Mouse (Mus musculus): Measurements from ENCODE around the gene Mef2c. TPM values are rescaled to one million over a fixed set of nuclear protein-coding genes. Genes with fewer than 3 reads are reported as not detected.

Gene Mef2c
- 18.0 and 19.0 TPM in 2 replicates for polyA plus RNA-seq (2014; fragmentation: Nextera tagmentation; extraction: Ambion mirVana)

GRCm38 (mm10) chr13:83503919-83504318 is at the start of gene Mef2c:
Mef2c (plus strand) TSS chr13:83504034.
- no peaks in the 10 kb centered on the region for H3K9me3 ChIP-seq (ENCODE audit: control insufficient read depth, low read length)
- no peaks in the 10 kb centered on the region for H3K36me3 ChIP-seq (ENCODE audit: control insufficient read depth, insufficient read depth, low read length)
- no peak within 1 kb of the TSS for H3K4me3 ChIP-seq (ENCODE audit: low read depth, low read length)
- WGBS: 88% methylated on average over 7 of the region's 7 CpGs
- no peaks in the 10 kb centered on the region for H3K27me3 ChIP-seq (ENCODE audit: control insufficient read depth, insufficient read depth, low read length)
- H3K4me2 ChIP-seq (ENCODE audit: low read depth, low read length, severe bottlenecking): no peak within 1 kb of the TSS
- no peak within 1 kb of the TSS for H3K9ac ChIP-seq (ENCODE audit: low read length)
- DNase-seq (ENCODE audit: low spot score): no peak
- H3K27ac ChIP-seq (ENCODE audit: low read depth, low read length): no peak within 1 kb of the TSS
- H3K4me1 ChIP-seq (replicated peaks; ENCODE audit: control insufficient read depth, insufficient read depth, low read length): no peaks in the 10 kb centered on the region
- no peak for ATAC-seq (replicated peaks; ENCODE audit: low FRiP score)

GRCm38 (mm10) chr13:83458729-83459128 is 45.1 kb upstream of the Mef2c start:
- no peak overlapping the region for H3K4me2 ChIP-seq (ENCODE audit: low read depth, low read length, severe bottlenecking)
- no peak overlapping the region for H3K9ac ChIP-seq (ENCODE audit: low read length)
- no peak overlapping the region for H3K4me3 ChIP-seq (ENCODE audit: low read depth, low read length)
- ATAC-seq (replicated peaks; ENCODE audit: low FRiP score): no peak
- no peaks in the 10 kb centered on the region for H3K4me1 ChIP-seq (replicated peaks; ENCODE audit: control insufficient read depth, insufficient read depth, low read length)
- no peak for DNase-seq (ENCODE audit: low spot score)
- no peaks in the 10 kb centered on the region for H3K27me3 ChIP-seq (ENCODE audit: control insufficient read depth, insufficient read depth, low read length)
- H3K9me3 ChIP-seq (ENCODE audit: control insufficient read depth, low read length): no peaks in the 10 kb centered on the region
- no peak overlapping the region for H3K27ac ChIP-seq (ENCODE audit: low read depth, low read length)
- no peaks in the 10 kb centered on the region for H3K36me3 ChIP-seq (ENCODE audit: control insufficient read depth, insufficient read depth, low read length)

- ATAC-seq (replicated peaks; ENCODE audit: low FRiP score): no peak
- 92% methylated on average over 3 of the region's 3 CpGs for WGBS
Observed at GRCm38 (mm10) chr13:83459600-83459999, 44.2 kb upstream of the Mef2c start.

GRCm38 (mm10) chr13:83460620-83461019 is 43.2 kb upstream of the Mef2c start:
- H3K4me1 ChIP-seq (replicated peaks; ENCODE audit: control insufficient read depth, insufficient read depth, low read length): no peaks in the 10 kb centered on the region
- H3K9ac ChIP-seq (ENCODE audit: low read length): no peak overlapping the region
- H3K27ac ChIP-seq (ENCODE audit: low read depth, low read length): no peak overlapping the region
- H3K36me3 ChIP-seq (ENCODE audit: control insufficient read depth, insufficient read depth, low read length): no peaks in the 10 kb centered on the region
- WGBS: 88% methylated on average over 1 of the region's 1 CpGs
- H3K4me3 ChIP-seq (ENCODE audit: low read depth, low read length): no peak overlapping the region
- no peaks in the 10 kb centered on the region for H3K27me3 ChIP-seq (ENCODE audit: control insufficient read depth, insufficient read depth, low read length)
- ATAC-seq (replicated peaks; ENCODE audit: low FRiP score) (no peak), DNase-seq (ENCODE audit: low spot score) (no peak)
- H3K9me3 ChIP-seq (ENCODE audit: control insufficient read depth, low read length): no peaks in the 10 kb centered on the region
- H3K4me2 ChIP-seq (ENCODE audit: low read depth, low read length, severe bottlenecking): no peak overlapping the region

More at GRCm38 (mm10) chr13:83459600-83459999, 44.2 kb upstream of the Mef2c start:
- no peak overlapping the region for H3K4me3 ChIP-seq (ENCODE audit: low read depth, low read length)
- no peak overlapping the region for H3K9ac ChIP-seq (ENCODE audit: low read length)
- no peaks in the 10 kb centered on the region for H3K36me3 ChIP-seq (ENCODE audit: control insufficient read depth, insufficient read depth, low read length)
- no peaks in the 10 kb centered on the region for H3K27me3 ChIP-seq (ENCODE audit: control insufficient read depth, insufficient read depth, low read length)
- H3K4me1 ChIP-seq (replicated peaks; ENCODE audit: control insufficient read depth, insufficient read depth, low read length): no peaks in the 10 kb centered on the region
- no peak overlapping the region for H3K4me2 ChIP-seq (ENCODE audit: low read depth, low read length, severe bottlenecking)
- no peak for DNase-seq (ENCODE audit: low spot score)
- no peak overlapping the region for H3K27ac ChIP-seq (ENCODE audit: low read depth, low read length)
- H3K9me3 ChIP-seq (ENCODE audit: control insufficient read depth, low read length): no peaks in the 10 kb centered on the region

- DNase-seq (ENCODE audit: low spot score): no peak
- Histone ChIP-seq H3K27me3 (ENCODE audit: control insufficient read depth, insufficient read depth, low read length) (no peaks in the 10 kb centered on the region), H3K4me2 (ENCODE audit: low read depth, low read length, severe bottlenecking) (no peak overlapping the region), H3K9ac (ENCODE audit: low read length) (no peak overlapping the region), H3K4me1 (replicated peaks; ENCODE audit: control insufficient read depth, insufficient read depth, low read length) (no peaks in the 10 kb centered on the region), H3K4me3 (ENCODE audit: low read depth, low read length) (no peak overlapping the region), H3K27ac (ENCODE audit: low read depth, low read length) (no peak overlapping the region), H3K36me3 (ENCODE audit: control insufficient read depth, insufficient read depth, low read length) (no peaks in the 10 kb centered on the region), H3K9me3 (ENCODE audit: control insufficient read depth, low read length) (no peaks in the 10 kb centered on the region)
- no peak for ATAC-seq (replicated peaks; ENCODE audit: low FRiP score)
- 93% methylated on average over 2 of the region's 2 CpGs for WGBS
Observed at GRCm38 (mm10) chr13:83461556-83461955, 42.3 kb upstream of the Mef2c start.

GRCm38 (mm10) chr13:83466756-83467155 is 37.1 kb upstream of the Mef2c start:
- no peak for DNase-seq (ENCODE audit: low spot score)
- no peak for ATAC-seq (replicated peaks; ENCODE audit: low FRiP score)

GRCm38 (mm10) chr13:83468794-83469193 is 35.0 kb upstream of the Mef2c start:
- Histone ChIP-seq H3K4me1 (replicated peaks; ENCODE audit: control insufficient read depth, insufficient read depth, low read length) (no peaks in the 10 kb centered on the region), H3K9me3 (ENCODE audit: control insufficient read depth, low read length) (no peaks in the 10 kb centered on the region), H3K36me3 (ENCODE audit: control insufficient read depth, insufficient read depth, low read length) (no peaks in the 10 kb centered on the region), H3K27ac (ENCODE audit: low read depth, low read length) (no peak overlapping the region), H3K27me3 (ENCODE audit: control insufficient read depth, insufficient read depth, low read length) (no peaks in the 10 kb centered on the region), H3K4me3 (ENCODE audit: low read depth, low read length) (no peak overlapping the region), H3K9ac (ENCODE audit: low read length) (no peak overlapping the region), H3K4me2 (ENCODE audit: low read depth, low read length, severe bottlenecking) (no peak overlapping the region)
- no peak for ATAC-seq (replicated peaks; ENCODE audit: low FRiP score)
- no peak for DNase-seq (ENCODE audit: low spot score)
- 81% methylated on average over 3 of the region's 3 CpGs for WGBS

More at GRCm38 (mm10) chr13:83466756-83467155, 37.1 kb upstream of the Mef2c start:
- H3K4me1 ChIP-seq (replicated peaks; ENCODE audit: control insufficient read depth, insufficient read depth, low read length): no peaks in the 10 kb centered on the region
- H3K9ac ChIP-seq (ENCODE audit: low read length): no peak overlapping the region
- WGBS: 92% methylated on average over 5 of the region's 5 CpGs
- no peaks in the 10 kb centered on the region for H3K36me3 ChIP-seq (ENCODE audit: control insufficient read depth, insufficient read depth, low read length)
- no peak overlapping the region for H3K4me3 ChIP-seq (ENCODE audit: low read depth, low read length)
- no peak overlapping the region for H3K4me2 ChIP-seq (ENCODE audit: low read depth, low read length, severe bottlenecking)
- H3K27ac ChIP-seq (ENCODE audit: low read depth, low read length): no peak overlapping the region
- no peaks in the 10 kb centered on the region for H3K9me3 ChIP-seq (ENCODE audit: control insufficient read depth, low read length)
- H3K27me3 ChIP-seq (ENCODE audit: control insufficient read depth, insufficient read depth, low read length): no peaks in the 10 kb centered on the region

- ATAC-seq (replicated peaks; ENCODE audit: low FRiP score) (no peak), DNase-seq (ENCODE audit: low spot score) (no peak)
- Histone ChIP-seq H3K4me1 (replicated peaks; ENCODE audit: control insufficient read depth, insufficient read depth, low read length) (no peaks in the 10 kb centered on the region), H3K27me3 (ENCODE audit: control insufficient read depth, insufficient read depth, low read length) (no peaks in the 10 kb centered on the region), H3K9me3 (ENCODE audit: control insufficient read depth, low read length) (no peaks in the 10 kb centered on the region), H3K4me2 (ENCODE audit: low read depth, low read length, severe bottlenecking) (no peak overlapping the region), H3K36me3 (ENCODE audit: control insufficient read depth, insufficient read depth, low read length) (no peaks in the 10 kb centered on the region), H3K4me3 (ENCODE audit: low read depth, low read length) (no peak overlapping the region), H3K27ac (ENCODE audit: low read depth, low read length) (no peak overlapping the region), H3K9ac (ENCODE audit: low read length) (no peak overlapping the region)
- WGBS: 87% methylated on average over 2 of the region's 2 CpGs
Observed at GRCm38 (mm10) chr13:83473755-83474154, 30.1 kb upstream of the Mef2c start.

GRCm38 (mm10) chr13:83480388-83480787 is 23.4 kb upstream of the Mef2c start:
- H3K27ac ChIP-seq (ENCODE audit: low read depth, low read length): no peak overlapping the region
- ATAC-seq (replicated peaks; ENCODE audit: low FRiP score) (no peak), DNase-seq (ENCODE audit: low spot score) (no peak)
- H3K4me3 ChIP-seq (ENCODE audit: low read depth, low read length): no peak overlapping the region
- no peaks in the 10 kb centered on the region for H3K4me1 ChIP-seq (replicated peaks; ENCODE audit: control insufficient read depth, insufficient read depth, low read length)
- H3K36me3 ChIP-seq (ENCODE audit: control insufficient read depth, insufficient read depth, low read length): no peaks in the 10 kb centered on the region
- no peaks in the 10 kb centered on the region for H3K27me3 ChIP-seq (ENCODE audit: control insufficient read depth, insufficient read depth, low read length)
- H3K9ac ChIP-seq (ENCODE audit: low read length): no peak overlapping the region
- H3K9me3 ChIP-seq (ENCODE audit: control insufficient read depth, low read length): no peaks in the 10 kb centered on the region
- H3K4me2 ChIP-seq (ENCODE audit: low read depth, low read length, severe bottlenecking): no peak overlapping the region
- 76% methylated on average over 3 of the region's 3 CpGs for WGBS

All from forebrain, embryonic 11.5 days (tissue).